Mouse (Mus musculus): ENCODE measurements around the gene Cnot2. TPM values are rescaled to one million over a fixed set of nuclear protein-coding genes. Genes with fewer than 3 reads are reported as not detected.

The Cnot2 gene
- polyA plus RNA-seq, 1 experiment from 2014 or later = 94.0 TPM

GRCm38 (mm10) chr10:116512521-116513253, 68.6 kb downstream of the Cnot2 start:
- Histone ChIP-seq H3K36me3 (no peaks in the 10 kb centered on the region), H3K4me3 (no peak overlapping the region), H3K27me3 (no peaks in the 10 kb centered on the region), H3K27ac (replicated peaks) (no peak overlapping the region), H3K9ac (no peak overlapping the region), H3K4me2 (no peak overlapping the region), H3K4me1 (replicated peaks) (peaks cover 16% of the 10 kb centered on the region), H3K9me3 (no peaks in the 10 kb centered on the region)
- no peak for ATAC-seq (ENCODE audit: low read depth)
- 76% methylated on average over 11 of the region's 11 CpGs for WGBS

DNA sequence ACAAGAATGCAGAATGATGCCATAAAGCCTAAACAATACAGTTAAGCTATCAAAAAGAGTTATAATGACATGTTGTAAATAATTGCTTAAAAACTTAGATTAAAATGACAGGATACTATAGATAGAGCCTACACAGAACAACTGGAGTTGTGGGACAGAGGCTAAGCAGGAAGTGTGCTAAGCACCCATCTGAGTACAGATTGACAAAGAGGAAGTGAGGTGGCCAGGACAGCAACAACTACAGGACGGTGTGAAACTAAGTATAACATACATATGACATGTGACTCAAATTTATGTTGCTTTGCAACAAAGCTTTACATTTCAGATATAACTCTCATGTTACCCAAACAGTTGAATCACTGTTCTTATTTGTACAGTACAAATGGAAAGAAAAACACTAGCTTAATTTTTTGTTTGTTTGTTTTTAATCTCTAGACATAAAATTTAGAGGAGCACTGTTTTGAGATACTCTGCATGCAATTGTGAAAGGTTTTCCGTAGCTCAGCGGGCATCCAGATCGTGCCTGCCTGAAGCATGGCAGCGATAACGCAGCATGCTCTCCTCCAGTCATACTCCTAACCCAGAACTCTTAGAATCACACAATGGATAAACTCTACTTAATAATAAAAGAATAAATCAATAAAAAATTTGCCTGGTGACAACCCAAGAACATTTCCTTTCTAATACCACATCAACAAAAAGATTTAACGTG, 75.9 kb downstream of the Cnot2 start:
- Histone ChIP-seq H3K27ac (replicated peaks) (no peak overlapping the region), H3K4me1 (replicated peaks) (peaks cover 5% of the 10 kb centered on the region), H3K4me2 (no peak overlapping the region), H3K9me3 (no peaks in the 10 kb centered on the region), H3K4me3 (no peak overlapping the region), H3K9ac (no peak overlapping the region), H3K27me3 (no peaks in the 10 kb centered on the region), H3K36me3 (peaks cover 4% of the 10 kb centered on the region; the same call in 1 of the 2 replicates)
- no peak for ATAC-seq (ENCODE audit: low read depth)
- 85% methylated on average over 7 of the region's 7 CpGs for WGBS

GRCm38 (mm10) chr10:116492768-116493167, 88.5 kb downstream of the Cnot2 start:
- Histone ChIP-seq H3K27me3 (no peaks in the 10 kb centered on the region), H3K4me2 (no peak overlapping the region), H3K36me3 (peaks cover 48% of the 10 kb centered on the region), H3K4me1 (replicated peaks) (no peaks in the 10 kb centered on the region), H3K4me3 (no peak overlapping the region), H3K9me3 (no peaks in the 10 kb centered on the region), H3K27ac (replicated peaks) (no peak overlapping the region), H3K9ac (no peak overlapping the region)
- WGBS = 90% methylated on average over 3 of the region's 3 CpGs
- ATAC-seq (ENCODE audit: low read depth) = no peak

- H3K4me3 ChIP-seq = no peak overlapping the region
- no peak for ATAC-seq (ENCODE audit: low read depth)
- no peak overlapping the region for H3K9ac ChIP-seq
- H3K27me3 ChIP-seq = no peaks in the 10 kb centered on the region
- H3K4me2 ChIP-seq = no peak overlapping the region
- H3K4me1 ChIP-seq (replicated peaks) = no peaks in the 10 kb centered on the region
- no peak overlapping the region for H3K27ac ChIP-seq (replicated peaks)
- H3K36me3 ChIP-seq = peaks cover 45% of the 10 kb centered on the region
- 88% methylated on average over 10 of the region's 10 CpGs for WGBS
- H3K9me3 ChIP-seq = no peaks in the 10 kb centered on the region
These were observed 94.2 kb downstream of the Cnot2 start for GRCm38 (mm10) chr10:116486895-116487747.

DNA sequence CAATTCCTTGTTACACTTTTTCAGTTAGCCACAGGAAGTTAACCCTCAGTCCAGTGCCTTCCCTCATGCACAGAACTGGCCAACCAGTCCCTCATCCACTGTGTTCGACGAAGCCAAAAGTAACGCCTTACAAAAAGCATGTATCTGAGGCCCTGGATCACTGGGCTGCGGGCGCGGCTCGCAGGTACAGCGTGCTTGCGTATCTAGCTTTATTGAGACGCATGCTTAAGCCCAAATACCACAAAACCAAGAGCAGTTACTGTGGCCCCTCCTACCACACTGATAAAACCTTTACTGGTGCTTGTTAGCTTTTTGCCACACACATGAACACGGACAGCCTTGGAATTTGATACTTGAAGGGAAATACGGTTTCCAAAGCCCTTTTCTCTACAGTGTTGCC, 99.4 kb downstream of the Cnot2 start:
- Histone ChIP-seq H3K4me3 (no peak overlapping the region), H3K27ac (replicated peaks) (no peak overlapping the region), H3K9ac (no peak overlapping the region), H3K4me2 (no peak overlapping the region), H3K36me3 (peaks cover 43% of the 10 kb centered on the region), H3K27me3 (no peaks in the 10 kb centered on the region), H3K4me1 (replicated peaks) (no peaks in the 10 kb centered on the region), H3K9me3 (no peaks in the 10 kb centered on the region)
- 93% methylated on average over 12 of the region's 12 CpGs for WGBS
- ATAC-seq (ENCODE audit: low read depth) = no peak

- Histone ChIP-seq H3K27ac (replicated peaks) (no peak overlapping the region), H3K27me3 (no peaks in the 10 kb centered on the region), H3K9me3 (no peaks in the 10 kb centered on the region), H3K4me2 (no peak overlapping the region), H3K4me3 (no peak overlapping the region), H3K4me1 (replicated peaks) (0 out of 2 replicates have a peak, but pooled peaks cover under 1% of the 10 kb centered on the region), H3K36me3 (peaks cover 42% of the 10 kb centered on the region), H3K9ac (no peak overlapping the region)
- ATAC-seq (ENCODE audit: low read depth) = no peak
- 89% methylated on average over 5 of the region's 5 CpGs for WGBS
These were observed 100.3 kb downstream of the Cnot2 start for GRCm38 (mm10) chr10:116480988-116481387.

DNA sequence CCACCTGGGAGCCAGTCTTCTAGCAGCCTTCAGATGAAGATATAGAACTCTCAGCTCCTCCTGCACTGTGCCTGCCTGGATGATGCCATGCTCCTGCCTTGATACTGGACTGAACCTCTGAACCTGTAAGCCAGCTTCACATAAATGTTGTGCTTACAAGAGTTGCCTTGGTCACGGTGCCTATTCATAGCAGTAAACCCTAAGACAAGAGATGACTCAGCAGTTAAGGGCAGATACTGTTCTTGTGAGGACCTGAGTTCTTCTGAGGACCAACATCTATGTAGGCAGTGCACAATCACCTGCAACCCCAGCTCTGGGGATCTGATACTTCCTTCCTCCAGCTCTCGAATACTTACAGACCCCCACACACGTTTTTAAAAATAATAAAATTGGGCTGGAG, 104.8 kb downstream of the Cnot2 start:
- 93% methylated on average over 3 of the region's 3 CpGs for WGBS
- no peak overlapping the region for H3K9ac ChIP-seq
- ATAC-seq (ENCODE audit: low read depth) = no peak
- peaks cover 35% of the 10 kb centered on the region for H3K4me1 ChIP-seq (replicated peaks)
- no peak overlapping the region for H3K27ac ChIP-seq (replicated peaks)
- H3K27me3 ChIP-seq = no peaks in the 10 kb centered on the region
- H3K9me3 ChIP-seq = no peaks in the 10 kb centered on the region
- H3K4me3 ChIP-seq = no peak overlapping the region
- peaks cover 3% of the 10 kb centered on the region; the same call in 1 of the 2 replicates for H3K36me3 ChIP-seq
- H3K4me2 ChIP-seq = no peak overlapping the region

- Histone ChIP-seq H3K9ac (no peak overlapping the region), H3K4me2 (peak overlapping the region; percentile 88), H3K36me3 (0 out of 2 replicates have a peak, but pooled peaks cover 3% of the 10 kb centered on the region), H3K27ac (replicated peaks) (no peak overlapping the region), H3K9me3 (no peaks in the 10 kb centered on the region), H3K27me3 (no peaks in the 10 kb centered on the region), H3K4me1 (replicated peaks) (peaks cover 39% of the 10 kb centered on the region), H3K4me3 (no peak overlapping the region)
- no peak for ATAC-seq (ENCODE audit: low read depth)
- 68% methylated on average over 6 of the region's 6 CpGs for WGBS
These were observed 105.6 kb downstream of the Cnot2 start for GRCm38 (mm10) chr10:116475725-116476124.

DNA sequence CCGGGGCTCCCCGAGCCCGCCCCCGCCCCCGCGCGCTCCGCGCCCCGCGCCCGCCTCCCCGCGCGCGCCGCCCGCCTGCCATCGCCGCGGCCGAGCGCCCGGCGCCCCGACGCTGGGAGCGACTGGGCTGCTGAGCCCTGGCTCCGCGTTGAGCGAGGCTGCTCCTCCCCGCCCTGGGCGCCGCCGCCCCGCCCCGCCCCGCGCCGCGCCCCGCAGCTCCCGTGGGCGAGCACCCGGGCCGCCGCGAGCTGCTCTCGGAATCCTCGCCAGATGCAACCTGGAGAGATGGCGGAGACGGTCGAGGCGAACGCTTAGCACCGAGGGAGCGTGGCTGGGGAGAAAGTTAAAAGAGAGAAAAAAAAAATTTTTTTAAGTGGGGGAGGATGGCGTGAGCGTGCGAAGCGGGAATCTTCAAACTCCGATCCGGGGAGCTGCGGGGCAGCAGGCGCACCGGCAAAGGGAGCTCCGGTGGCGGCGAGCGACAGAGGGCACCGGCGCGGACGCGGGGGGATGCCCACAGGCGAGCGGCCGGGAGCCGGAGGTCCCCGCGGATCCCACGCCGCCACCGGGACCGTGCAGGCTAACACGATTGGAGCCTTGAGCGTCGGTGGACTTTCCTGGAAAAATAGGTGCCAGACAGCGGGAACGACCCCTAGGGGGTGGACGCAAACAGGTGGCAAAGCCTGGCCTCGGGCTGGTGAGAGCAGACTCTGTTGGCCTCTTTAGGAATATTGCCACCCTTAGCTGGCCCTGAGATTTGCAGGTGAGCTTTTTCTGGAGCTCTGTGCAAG, 107.4 kb downstream of the Cnot2 start, which contains the start of gene Kcnmb4:
Kcnmb4 (minus strand) TSS at position 120 of the 791 bp plus-strand sequence.
- H3K27me3 ChIP-seq = no peaks in the 10 kb centered on the region
- peak within 1 kb of the TSS; percentile 92 for H3K27ac ChIP-seq (replicated peaks)
- no peaks in the 10 kb centered on the region for H3K9me3 ChIP-seq
- H3K9ac ChIP-seq = peak within 1 kb of the TSS; percentile 88
- peak; percentile 86 for ATAC-seq (ENCODE audit: low read depth)
- H3K36me3 ChIP-seq = 0 out of 2 replicates have a peak, but pooled peaks cover 3% of the 10 kb centered on the region
- peaks cover 46% of the 10 kb centered on the region for H3K4me1 ChIP-seq (replicated peaks)
- H3K4me3 ChIP-seq = peak within 1 kb of the TSS; percentile 78
- peak within 1 kb of the TSS; percentile 88 for H3K4me2 ChIP-seq
- under 1% methylated on average over 73 of the region's 92 CpGs for WGBS

DNA sequence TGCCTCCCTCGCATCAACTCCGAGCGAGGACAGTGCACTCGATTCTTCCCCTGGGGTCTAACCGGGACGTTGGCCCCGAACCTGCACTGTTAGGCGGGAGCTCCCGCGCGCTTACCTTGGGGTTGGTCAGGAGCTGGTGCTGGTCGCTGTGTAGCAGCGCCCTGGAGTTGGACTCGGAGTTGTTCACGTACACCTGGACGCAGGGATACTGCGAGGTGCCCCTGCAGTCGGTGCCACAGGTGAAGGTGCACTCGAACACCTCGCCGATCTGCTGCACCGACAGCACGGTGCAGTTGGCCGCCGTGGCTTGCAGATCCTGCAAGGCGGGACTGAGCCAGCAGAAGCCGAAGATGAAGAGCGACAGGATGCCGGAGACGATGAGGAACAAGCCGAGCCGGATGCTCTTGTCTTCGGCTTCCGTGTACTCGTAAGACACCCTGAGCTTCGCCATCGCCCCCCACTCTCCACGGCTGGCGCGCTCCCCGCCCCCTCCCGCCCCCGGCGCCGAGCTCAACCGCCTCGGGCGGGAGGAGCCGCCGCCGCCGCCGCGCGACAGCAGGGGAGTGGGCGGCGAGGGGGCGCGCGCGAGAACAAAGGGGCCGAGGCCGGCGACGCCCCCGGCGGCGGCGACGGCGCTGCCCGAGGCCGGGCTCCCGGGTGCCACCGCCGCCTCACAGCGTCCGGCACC, 108.1 kb downstream of the Cnot2 start:
- H3K36me3 ChIP-seq = 0 out of 2 replicates have a peak, but pooled peaks cover 3% of the 10 kb centered on the region
- no peaks in the 10 kb centered on the region for H3K27me3 ChIP-seq
- WGBS = under 1% methylated on average over 51 of the region's 78 CpGs
- H3K4me2 ChIP-seq = peak overlapping the region; percentile 88
- H3K4me1 ChIP-seq (replicated peaks) = peaks cover 46% of the 10 kb centered on the region
- H3K9me3 ChIP-seq = no peaks in the 10 kb centered on the region
- peak overlapping the region; percentile 92 for H3K27ac ChIP-seq (replicated peaks)
- peak overlapping the region; percentile 88 for H3K9ac ChIP-seq
- H3K4me3 ChIP-seq = peak overlapping the region; percentile 78
- ATAC-seq (ENCODE audit: low read depth) = peak; percentile 80

DNA sequence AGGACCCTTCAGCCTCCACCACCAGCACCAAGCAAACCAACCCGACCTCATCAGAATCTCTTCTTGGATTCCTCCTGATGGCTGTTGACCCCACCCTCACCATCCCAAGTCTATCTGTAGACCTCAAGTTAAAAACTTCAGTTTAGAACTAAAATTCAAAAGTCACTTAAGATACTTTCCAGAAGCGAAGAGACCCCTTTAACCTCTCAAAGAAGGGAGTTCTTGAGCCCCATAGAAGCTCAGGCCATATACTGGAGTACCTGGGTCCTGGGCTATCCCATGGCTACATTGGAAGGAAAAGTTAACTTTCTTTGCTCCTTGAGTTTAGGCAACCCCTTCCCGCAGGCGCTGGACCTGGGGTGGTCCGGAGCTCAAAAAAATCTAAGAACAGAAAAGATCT, 108.7 kb downstream of the Cnot2 start:
- no peaks in the 10 kb centered on the region for H3K9me3 ChIP-seq
- WGBS = 13% methylated on average over 5 of the region's 5 CpGs
- ATAC-seq (ENCODE audit: low read depth) = no peak
- peak overlapping the region; percentile 92 for H3K27ac ChIP-seq (replicated peaks)
- H3K9ac ChIP-seq = peak overlapping the region; percentile 88
- H3K4me1 ChIP-seq (replicated peaks) = peaks cover 46% of the 10 kb centered on the region
- 0 out of 2 replicates have a peak, but pooled peaks cover 3% of the 10 kb centered on the region for H3K36me3 ChIP-seq
- H3K4me2 ChIP-seq = peak overlapping the region; percentile 88
- no peaks in the 10 kb centered on the region for H3K27me3 ChIP-seq
- peak overlapping the region; percentile 78 for H3K4me3 ChIP-seq

Data from neural tube, embryonic 13.5 days (tissue).